Mouse (Mus musculus) left cerebral cortex, postnatal 10 days (tissue): ENCODE results near the gene Tgfbr1. TPM values are rescaled to one million over a fixed set of nuclear protein-coding genes. Genes with fewer than 3 reads are reported as not detected.

Experiments
- DNase-seq, 2 experiments: peaks; one replicate each; pipeline ENCODE4 v3.0.0; 2021 to 2022; ENCODE audit warnings: low spot score in 2 of 2, mixed read lengths in 1 of 2; ENCODE audit errors: extremely low spot score in 1 of 2
- intact Hi-C: fragments of 180-260 bp; cut with DNase I; formaldehyde crosslinking; loops from one replicate; pipeline ENCODE4 v1.15.1; 2025
- total RNA-seq, 2 experiments: library from RNA; stranded (reverse); gene quantifications; 2 replicates each; pipeline ENCODE4 v1.2.3; 2021

The Tgfbr1 gene
- total RNA-seq, 2 experiments from 2014 or later, result 22.1 to 23.2 TPM

GRCm38 (mm10) chr4:47438956-47439355 lies 85.9 kb downstream of the Tgfbr1 start:
- no peak for DNase-seq
- intact Hi-C loops, result loop anchor here (5.0 kb wide), 2 partner anchors 63 to 603 kb away; no protein-coding TSS in a partner anchor

- intact Hi-C loops, result no loop called here
- no peak for DNase-seq
Observed at GRCm38 (mm10) chr4:47440951-47441350, 87.9 kb downstream of the Tgfbr1 start.

GRCm38 (mm10) chr4:47448526-47448925 lies 95.5 kb downstream of the Tgfbr1 start:
- DNase-seq, result no peak
- intact Hi-C loops, result no loop called here

- no peak for DNase-seq
- intact Hi-C loops, result no loop called here
Observed at GRCm38 (mm10) chr4:47449116-47449515, 96.1 kb downstream of the Tgfbr1 start.

GRCm38 (mm10) chr4:47449586-47450522 lies 96.8 kb downstream of the Tgfbr1 start:
- intact Hi-C loops, result no loop called here
- DNase-seq, result no peak

Other genes starting within 250 kb of the Tgfbr1 start
- 10 to 100 TPM; 10.4 to 13.8 TPM for gene Col15a1, start 145.1 kb upstream of the Tgfbr1 start, total RNA-seq
- 100 to 1,000 TPM; 166 to 168 TPM for gene Alg2, start 121.1 kb downstream of the Tgfbr1 start, total RNA-seq
- gene Sec61b, start 121.4 kb downstream of the Tgfbr1 start, total RNA-seq, result 10 to 100 TPM; 60.1 to 66.0 TPM